Mouse (Mus musculus): ENCODE results near the gene Srsf10. TPM values are rescaled to one million over a fixed set of nuclear protein-coding genes. Genes with fewer than 3 reads are reported as not detected.
A peak's percentile ranks its signal among the peaks of the same experiment; 100 is the strongest.

The Srsf10 gene
- total RNA-seq, 2 experiments from 2014 or later: 200 to 208 TPM

DNA sequence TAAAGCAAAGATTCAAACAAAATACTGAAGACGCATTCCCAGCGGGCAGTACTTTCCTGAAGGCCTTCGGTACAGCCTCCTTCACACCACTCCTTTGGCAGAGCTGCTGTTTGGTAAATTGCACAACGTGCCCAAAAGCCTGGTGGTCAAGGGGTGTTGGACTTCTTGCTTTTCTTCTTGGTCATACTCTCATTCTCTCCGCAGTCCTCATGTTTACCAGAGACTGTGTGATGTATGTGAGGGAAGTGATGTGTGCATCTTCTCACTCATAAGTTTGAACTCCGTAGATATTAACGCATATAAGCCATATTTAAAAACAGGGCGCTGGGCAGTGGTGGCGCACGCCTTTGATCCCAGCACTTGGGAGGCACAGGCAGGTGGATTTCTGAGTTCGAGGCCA, 917 bp upstream of the Srsf10 start:
- ATAC-seq (replicated peaks; ENCODE audit: poor library complexity): no peak

DNA sequence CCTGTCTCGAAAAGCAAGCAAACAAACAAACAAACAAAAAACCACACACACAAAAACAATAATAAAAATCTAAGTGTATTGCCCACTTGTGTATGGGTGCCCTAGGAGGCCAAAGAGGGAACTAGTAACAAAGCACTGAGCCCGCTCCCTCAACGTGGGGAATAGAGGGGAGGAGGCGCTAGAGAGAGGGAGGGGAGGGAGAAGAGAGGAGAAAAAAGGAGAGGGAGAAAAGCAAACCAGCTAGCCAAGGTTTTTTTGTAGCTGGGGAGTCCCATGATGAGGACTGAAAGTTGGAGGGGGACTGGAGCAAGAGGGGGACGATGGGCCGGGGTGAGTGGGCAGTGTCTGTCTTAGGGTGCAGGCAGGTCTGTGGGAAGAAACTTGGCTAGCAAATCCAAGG, 467 bp upstream of the Srsf10 start:
- no peak for ATAC-seq (replicated peaks; ENCODE audit: poor library complexity)

DNA sequence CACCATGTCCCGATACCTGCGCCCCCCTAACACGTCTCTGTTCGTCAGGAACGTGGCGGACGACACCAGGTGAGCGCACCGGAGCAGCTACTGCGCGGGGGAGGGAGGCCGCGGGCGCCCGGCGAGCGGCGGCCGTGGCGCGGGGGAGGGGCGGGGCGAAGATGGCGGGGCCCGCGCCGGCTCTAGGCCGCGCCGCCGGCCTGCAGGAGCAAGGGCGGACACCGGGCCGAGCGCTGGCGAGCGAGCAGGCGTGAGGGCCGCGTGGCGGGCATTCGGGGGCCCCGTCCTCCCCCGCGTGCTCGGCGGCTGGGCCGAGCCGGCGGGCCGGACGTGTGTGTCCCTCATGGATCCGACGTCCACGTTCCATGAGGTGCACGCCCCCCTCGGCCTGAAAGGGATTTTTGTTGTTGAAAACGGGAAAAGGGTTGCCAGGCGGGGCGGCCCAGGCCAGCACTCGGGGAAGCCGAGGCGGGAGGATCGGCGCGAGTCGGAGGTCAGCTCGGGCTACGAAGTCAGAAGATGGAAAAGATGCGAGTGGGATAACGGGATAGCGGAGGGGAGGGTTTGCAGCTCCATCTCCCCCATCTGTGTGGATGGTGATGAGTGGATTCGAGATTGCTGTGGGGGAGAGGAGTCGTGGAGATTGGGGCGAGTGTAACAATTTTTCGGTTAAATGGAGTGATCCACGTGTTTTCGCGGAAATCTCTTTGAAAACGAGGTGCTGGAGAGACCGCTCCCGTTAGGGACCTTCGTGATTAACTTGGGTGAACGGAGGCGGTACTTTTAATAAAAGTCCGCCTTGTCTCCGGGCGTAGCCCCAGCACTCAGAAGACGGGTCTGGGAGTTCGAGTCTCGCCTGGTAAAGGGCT, 910 bp downstream of the Srsf10 start:
- ATAC-seq (replicated peaks; ENCODE audit: poor library complexity): peak; percentile 4; the same call in 1 of the 2 replicates

DNA sequence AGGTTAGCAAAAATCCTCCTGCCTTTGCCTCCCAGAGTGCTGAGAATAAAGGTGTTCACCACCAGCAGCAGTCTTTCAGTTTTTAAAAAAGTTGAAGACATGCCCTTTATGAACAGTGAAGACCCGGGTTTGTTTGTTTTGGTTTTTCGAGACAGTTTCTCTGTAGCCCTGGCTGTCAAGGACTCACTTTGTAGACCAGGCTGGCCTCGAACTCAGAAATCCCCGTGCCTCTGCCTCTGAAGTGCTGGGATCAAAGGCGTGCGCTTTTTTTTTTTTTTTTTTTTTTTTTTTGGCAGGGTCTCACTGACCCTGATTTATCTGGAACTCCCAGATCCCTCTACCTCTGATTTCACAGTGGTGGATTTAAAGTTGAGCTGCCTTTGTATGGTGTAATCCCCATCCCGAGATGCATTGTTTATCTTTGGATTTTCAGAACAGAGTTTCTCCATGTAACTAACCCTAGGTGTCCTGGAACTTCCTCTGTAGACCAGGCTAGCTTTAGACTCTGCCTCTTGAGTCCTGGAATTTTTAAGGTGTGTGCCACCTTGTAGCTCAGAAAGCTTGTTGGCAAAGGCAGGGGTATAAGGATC, 2.1 kb downstream of the Srsf10 start:
- ATAC-seq (replicated peaks; ENCODE audit: poor library complexity): no peak

DNA sequence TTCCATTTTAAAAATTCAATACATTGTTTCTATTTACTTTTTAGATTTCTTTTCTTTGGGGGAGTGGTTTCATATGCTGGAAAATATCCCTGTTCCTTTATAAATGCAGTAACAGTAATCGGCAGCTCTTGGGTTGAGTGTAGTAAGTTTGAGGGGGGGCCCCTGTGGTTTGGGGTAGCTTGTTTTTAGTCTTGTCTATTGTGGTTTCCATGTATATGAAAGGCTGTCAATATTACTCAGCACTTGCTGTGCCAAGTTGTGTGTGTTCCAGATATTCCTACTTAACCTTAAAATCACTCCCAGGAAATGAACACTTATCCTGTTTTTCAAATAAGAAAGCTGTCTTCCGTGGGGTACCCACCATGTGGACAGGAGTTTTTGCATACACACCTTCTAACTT, 13.4 kb downstream of the Srsf10 start:
- no peak for ATAC-seq (replicated peaks; ENCODE audit: poor library complexity)

DNA sequence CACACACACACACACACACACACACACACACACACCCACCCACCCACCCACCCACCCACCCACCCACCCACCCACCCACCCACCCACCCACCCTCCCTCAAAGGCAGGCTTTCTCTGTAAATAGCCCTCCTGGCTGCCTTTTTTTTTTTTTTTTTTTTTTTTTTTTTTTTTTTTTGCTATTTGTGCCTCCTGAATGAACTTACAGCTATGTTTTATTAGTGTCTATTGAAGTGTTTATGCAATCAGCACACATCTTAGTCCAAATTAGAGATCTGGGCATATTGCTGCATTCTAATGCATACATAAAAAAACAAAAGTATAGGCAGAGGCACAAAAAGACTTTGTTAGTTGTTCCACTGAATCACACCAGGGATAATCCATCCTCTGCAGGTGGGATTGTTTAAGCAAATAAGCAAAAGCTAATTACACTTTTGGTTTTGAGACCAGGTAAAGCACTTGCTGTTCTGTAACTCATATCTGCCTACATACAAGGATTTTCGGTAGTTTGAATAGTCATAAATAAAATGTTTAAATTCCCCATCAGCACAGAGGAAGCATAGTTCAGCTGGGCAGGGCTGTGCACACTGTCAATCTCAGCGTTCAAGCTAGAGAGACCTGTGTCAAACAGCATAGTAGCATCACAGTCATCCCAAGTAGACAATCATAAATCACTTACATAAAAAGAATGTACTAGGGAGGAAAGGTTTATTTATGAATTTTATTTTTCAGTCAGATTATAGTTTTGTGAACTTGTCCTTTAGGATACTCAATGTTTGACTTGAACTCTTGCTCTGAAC, 14.9 kb downstream of the Srsf10 start:
- ATAC-seq (replicated peaks; ENCODE audit: poor library complexity): no peak

DNA sequence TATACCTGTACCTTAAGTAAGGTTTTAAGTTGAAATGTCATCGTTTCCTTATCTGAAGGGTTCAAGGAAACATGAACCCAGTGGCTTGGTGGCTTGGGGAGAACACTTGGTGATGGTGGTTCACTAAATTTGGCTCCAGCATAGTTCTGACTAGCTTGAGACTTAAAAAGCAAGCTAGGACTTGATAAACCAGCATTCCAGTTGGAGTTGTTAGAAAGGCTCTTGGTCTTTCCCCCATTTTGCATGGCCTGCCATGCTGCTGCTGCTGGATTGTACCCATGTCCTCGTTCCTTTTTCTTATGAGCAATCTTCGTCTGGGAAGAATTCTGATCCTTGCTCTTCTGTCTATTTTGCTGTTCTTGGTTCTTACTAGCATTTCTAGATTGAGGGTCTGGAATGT, 16.5 kb downstream of the Srsf10 start:
- ATAC-seq (replicated peaks; ENCODE audit: poor library complexity): no peak

DNA sequence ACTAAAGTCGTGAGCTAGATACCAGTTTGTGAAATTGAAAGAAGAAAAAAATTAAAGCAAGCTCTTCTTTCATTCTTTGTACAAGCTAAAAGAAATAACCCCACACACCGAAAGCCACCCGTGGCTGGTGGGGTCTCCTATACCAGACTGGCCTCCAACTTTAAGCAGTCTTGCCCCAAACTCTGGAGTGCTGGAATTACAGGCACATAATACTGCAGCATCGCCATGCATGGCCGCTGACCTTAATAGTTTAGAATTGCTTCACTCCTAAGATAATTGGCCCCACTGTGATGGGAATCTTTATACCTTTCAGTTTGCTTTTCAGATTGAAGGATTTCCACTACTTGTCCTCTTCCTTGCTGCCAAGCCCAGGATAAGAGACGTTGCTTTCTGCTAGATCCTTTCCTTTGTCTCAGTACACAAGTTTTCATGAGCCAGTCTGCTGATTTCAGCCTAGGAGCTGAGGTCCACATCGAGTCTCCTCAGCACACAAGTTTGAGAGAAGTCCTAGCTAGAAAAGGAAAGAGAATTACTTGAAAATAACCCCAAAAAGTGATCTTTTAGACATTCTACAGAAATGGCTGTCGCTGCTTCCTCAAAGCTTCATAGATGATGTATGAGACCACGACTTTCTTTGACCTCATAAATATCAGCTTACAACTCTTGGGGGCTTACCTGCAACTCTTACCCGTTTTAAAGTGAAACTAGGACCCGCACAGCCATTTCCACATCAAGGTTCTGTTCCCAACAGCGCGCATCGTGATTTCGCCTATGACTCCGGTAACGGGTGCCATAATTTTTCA, 17.2 kb downstream of the Srsf10 start:
- no peak for ATAC-seq (replicated peaks; ENCODE audit: poor library complexity)

DNA sequence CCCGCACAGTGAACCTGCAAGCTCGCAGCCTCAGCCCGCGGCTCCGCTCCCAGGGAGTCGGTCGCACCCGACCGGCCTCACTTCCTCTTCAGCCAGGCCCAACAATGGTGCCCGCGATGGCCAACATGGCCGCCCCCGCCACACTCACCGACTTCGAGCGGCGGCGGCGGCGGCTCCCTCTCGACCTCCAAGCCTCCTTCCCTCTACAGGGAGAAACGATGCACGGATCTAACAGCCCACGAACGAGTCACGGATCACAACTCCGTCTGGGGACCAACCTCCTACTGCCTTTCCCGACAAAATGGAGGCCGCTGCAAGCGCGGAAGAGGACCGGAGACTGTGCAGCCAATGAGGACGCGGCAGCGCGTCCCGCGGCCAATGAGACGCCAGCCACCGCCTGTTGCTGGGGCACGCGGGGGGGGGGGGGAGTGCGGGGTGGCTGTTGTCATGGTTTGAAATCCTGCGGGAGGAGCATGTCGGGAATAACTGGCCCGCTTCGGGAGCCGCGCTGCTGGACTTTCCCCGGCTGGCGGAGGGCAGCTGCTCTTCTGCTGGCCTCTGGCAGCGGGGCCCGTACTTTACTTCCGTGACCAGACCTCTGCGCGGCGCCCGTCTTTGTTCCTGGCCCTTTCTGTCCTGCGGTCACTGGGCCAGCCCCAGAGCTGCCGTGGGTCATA, 18.1 kb downstream of the Srsf10 start, which contains the start of gene Pnrc2:
TSS of gene Pnrc2 (minus strand) at position 325 of the 677 bp plus-strand sequence.
- peak; percentile 64 for ATAC-seq (replicated peaks; ENCODE audit: poor library complexity)

DNA sequence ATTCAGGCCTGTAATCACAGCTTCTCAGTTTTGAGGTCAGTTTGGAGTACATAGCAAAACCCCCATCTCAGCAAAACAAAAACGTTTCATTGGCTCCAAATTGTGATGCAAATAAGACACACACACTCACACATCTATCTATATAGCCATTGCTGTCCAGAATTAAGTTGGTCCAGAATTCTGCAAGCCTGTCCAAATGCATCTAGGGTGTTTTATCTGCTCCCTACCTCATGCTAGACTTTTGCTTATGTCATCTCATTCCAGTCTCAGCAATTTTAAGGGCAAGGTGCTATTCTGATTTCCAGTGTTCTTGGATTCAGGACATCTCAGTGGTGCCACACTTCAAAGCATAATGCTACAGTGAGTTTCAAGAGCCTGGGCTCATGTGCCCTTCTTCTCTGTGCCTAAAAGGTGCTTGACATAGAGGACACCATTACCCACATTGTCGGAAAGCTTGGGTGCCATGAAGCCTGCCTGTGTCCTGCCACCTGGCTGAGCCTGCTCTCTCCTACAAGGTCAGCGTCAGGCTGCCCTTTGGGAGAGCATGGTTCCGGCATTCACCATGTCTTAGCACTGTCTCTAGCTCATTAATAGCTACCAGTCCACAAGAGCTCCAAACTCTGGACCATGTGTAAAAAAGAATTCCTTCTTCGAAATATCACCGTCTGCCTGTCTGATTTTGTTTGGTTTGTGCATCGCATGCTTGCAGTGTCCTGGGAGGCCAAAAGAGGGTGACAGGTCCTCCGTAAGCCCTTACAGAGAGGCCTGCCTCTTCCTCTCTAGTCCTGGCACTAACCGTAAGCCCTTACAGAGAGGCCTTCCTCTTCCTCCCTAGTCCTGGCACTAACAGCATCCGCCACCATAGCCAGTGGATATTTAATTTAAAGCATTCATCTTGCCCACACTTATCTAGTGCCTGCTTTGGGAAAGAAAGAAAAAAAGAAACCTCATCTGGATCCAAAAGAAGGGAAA, 19.3 kb downstream of the Srsf10 start:
- no peak for ATAC-seq (replicated peaks; ENCODE audit: poor library complexity)

DNA sequence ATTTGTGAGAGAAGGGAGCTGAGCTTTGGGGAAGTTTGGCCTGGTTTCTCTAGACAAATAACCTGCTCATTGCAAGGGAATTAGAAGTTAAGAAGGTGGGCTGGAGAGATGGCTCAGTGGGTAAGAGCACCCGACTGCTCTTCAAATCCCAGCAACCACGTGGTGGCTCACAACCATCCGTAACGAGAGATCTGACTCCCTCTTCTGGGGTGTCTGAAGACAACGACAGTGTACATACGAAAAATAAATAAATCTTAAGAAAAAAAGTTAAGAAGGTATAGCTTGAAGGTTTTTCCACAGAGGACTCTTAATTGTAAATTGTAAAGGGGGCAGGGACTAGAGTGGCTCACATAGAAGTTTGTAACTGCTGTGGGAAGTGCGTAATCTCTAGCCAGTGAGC, 20.0 kb downstream of the Srsf10 start:
- ATAC-seq (replicated peaks; ENCODE audit: poor library complexity): no peak

DNA sequence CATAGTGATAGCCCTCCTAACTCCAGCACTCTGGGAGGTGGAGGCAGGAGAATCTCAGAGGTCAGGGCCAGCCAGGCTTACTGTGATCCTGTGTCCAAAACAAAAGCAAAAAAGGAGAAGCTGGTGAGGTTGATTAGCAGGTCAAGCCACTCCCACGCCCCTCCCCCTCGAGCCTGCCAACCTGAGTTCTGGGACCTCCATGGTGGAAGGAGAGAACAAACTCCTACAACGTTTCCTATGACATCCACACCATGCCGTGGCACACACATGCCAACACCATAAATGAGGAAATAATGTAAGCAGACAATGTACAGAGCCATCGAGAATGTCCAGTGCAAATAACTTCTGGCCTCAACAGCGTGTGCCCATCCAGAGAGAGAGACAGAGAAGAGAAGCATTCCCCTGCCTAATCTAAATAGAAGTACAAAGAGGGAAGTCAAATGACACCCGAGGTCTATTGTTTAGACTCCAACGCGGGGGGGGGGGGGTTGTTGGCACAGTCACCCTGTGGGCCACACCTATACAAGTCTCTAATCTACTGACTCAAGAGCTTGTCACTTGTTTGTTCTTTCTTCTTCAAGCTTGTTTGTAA, 20.5 kb downstream of the Srsf10 start:
- ATAC-seq (replicated peaks; ENCODE audit: poor library complexity): peak; percentile 42

DNA sequence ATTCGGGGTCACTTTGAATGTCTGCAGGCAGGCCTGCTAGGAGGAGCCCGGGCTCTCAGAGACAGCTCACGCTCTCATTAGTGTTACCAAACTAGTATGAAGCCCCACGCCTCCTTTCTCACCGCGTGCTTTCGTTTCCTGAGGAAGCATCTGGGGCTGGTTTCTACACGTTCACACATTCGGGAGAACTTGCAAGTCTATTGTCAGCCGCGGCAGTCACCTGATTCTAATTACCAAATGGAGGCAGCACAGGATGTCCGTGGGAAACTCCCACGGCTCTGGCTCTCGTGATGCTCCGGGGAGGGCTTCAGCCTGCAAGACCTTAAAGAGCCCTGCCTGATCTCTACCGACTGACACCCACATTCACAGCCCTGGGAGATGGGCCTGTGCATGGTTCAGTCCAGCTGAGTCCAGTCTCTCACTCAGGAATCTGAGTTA, 21.1 kb downstream of the Srsf10 start:
- peak; percentile 54 for ATAC-seq (replicated peaks; ENCODE audit: poor library complexity)

DNA sequence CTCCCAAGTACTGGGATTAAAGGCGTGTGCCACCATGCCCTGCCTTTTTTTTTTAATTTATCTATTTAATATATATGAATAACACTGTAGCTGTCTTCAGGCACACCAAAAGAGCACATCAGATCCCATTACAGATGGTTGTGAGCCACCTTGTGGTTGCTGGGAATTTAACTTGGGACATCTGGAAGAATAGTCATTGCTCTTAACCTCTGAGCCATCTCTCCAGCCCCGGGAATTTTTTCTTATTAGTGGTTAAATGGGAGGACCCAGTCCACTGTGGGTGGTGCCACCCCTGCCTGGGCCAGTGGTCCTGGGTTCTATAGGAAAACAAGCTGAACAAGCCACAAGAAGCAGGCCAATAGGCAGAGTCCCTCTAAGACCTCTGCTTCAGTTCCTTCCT, 22.2 kb downstream of the Srsf10 start:
- no peak for ATAC-seq (replicated peaks; ENCODE audit: poor library complexity)

DNA sequence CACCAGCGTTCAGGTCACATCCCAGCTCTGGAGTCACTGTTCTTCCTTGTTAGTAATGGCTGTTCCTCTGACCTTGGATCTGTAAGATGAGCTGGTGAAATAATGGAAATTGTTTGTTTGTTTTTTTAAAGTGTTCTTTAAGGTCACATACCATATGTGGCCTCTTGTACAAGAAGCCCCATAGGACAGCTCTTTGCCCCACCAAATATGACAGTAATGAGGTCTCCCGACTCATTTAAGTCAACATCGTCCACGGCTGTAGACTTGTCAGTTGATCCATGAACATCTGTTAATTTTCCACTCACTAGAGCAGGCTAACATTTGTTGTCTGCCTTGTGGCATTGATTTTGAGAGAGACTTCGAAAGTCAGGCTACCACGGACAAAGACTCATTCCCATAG, 23.5 kb downstream of the Srsf10 start:
- no peak for ATAC-seq (replicated peaks; ENCODE audit: poor library complexity)

DNA sequence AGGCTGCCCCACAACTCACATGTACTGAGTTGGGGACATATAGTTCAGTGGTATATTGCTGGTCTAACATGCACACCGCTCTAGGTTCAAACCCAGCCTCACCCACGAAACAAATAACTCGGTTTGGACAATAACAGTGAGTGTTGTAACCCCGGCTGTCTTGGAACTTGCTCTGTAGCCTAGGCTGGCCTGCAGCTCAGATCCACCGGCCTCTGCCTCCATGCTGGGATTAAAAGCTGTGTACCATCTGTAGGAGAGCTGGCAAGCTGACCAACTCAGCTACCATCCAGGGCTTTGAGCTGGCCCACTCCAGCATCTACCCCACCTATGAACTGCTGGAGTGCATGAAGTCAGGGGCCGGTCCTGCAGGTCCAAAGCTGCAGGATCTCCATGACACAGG, 24.5 kb downstream of the Srsf10 start:
- ATAC-seq (replicated peaks; ENCODE audit: poor library complexity): no peak

DNA sequence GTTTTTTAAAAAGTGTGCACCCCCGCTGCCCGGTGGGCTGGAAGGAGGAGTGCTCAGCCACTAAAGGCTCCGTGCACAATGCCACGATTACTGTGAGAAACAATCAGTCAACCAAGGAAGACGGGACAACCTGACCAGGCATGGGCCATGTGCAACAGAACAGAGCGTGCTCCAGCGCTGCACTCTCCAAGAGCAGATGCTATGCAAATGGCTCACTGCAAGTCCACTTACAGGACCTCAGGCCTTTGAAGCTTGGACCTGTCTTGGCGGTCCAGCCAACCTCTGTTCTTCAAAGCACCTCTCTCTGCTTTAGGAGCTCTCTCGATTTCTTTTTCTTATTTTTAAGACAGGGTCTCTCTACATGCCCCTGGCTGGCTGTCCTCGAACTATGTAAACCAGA, 25.0 kb downstream of the Srsf10 start:
- ATAC-seq (replicated peaks; ENCODE audit: poor library complexity): no peak

DNA sequence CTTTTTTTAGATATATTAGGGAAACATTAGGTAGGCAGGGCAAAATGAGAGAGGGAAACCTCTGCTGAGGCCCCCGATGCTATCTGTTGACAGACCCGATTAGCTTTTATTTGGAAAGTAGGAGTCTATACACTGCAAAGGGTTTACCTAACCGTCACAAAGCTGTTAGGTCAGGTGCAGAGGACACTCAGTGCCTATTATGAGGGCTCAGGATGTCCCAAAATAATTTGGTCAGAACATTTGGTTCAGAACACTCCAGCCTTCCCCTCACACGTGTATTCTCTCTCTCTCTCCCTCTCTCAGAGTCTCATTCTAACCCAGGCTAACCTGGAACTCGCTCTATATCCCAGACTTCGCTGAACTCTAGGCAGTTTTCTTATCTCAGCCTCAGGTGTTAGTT, 26.5 kb downstream of the Srsf10 start:
- ATAC-seq (replicated peaks; ENCODE audit: poor library complexity): no peak

DNA sequence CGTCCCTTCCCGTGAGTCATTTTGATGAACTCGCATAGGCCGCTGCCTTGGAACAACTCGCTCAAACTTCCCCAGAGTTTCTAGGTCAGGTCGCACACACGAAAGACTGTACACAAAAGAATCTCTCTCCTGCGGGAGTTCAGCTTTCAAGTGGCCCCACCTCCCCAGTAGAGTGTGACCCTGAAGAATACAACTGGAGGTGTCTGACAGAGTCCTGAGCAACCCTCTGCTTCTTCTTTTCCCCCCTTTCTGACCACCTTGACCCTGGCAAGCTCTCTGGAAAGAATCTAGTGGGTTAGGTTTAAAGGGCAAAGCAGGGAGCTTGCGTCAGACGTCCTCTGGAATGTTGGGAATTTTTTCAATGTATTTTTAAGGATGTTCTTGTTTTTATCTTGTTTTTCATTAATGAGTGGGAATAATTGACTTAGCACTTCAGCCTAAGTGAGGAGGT, 27.9 kb downstream of the Srsf10 start:
- ATAC-seq (replicated peaks; ENCODE audit: poor library complexity): no peak

All from megakaryocyte progenitor cell, adult 5-6 weeks (primary cell).